Mouse (Mus musculus) urinary bladder, postnatal 4 days (tissue): ENCODE measurements around the gene Ckb.
"Not testable (repeated sequence)": the region's sequence is repeated elsewhere in the genome, so short reads cannot be mapped to it uniquely, and the experiment has no call there.

ENCODE experiments used
- DNase-seq, 2 experiments: peaks; one replicate each; pipeline ENCODE4 v3.0.0; 2021 to 2022; ENCODE audit warnings: low spot score in 2 of 2

Ckb gene

GRCm38 (mm10) chr12:111669000-111669788 lies 2.9 kb downstream of the Ckb start:
- peak in 1 of 2 experiments; percentile 56 for DNase-seq

DNA sequence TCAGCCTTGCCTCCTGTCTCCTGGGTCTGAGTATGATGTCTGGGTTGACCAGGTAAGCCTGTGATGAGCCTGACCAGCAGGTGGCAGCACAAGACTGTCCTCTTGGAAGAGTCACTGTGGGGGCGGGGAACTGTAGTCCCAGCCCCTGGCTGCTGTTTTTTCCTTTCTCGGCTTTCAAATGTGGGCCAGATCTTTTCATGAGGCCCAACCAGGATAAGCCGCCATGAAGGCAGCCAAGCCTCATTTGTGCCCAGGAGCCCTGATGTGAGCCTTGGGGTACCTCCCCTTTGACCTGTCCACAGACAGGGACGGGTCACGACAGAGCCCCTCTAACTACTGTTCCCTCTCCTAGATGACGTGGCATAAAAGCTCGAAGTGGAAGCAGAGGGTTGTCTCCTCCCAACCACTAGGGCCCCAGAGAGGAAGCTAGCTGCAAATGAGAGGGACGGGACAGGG lies 3.7 kb downstream of the Ckb start:
- peak; percentile 89 to 98 for DNase-seq

GRCm38 (mm10) chr12:111667421-111667820 lies 4.7 kb downstream of the Ckb start:
- no peak for DNase-seq

DNA sequence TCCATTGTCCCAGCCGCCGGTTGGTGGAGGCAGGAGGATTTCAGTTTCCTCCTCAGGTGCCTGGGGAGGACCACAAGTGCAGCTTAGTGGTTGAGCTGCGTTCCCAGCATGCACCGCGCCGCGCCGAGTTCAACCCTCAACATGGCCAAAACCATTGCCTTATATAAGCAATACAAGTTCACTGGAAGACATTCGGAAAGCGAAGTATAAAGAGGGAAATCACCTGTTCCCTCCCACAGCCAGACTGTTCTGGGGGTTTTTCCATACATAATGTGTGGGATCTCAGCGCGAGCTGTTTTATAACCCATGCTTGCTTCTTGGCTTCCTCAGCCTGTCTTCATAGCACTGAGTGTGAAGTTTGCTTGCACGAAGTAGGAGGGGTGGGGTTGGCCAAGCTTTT lies 5.8 kb downstream of the Ckb start:
- no peak for DNase-seq

GRCm38 (mm10) chr12:111665041-111665880 lies 6.9 kb downstream of the Ckb start:
- no peak for DNase-seq

- DNase-seq = peak in 1 of 2 experiments; percentile 76
Observed at GRCm38 (mm10) chr12:111664144-111664634, 7.9 kb downstream of the Ckb start.

DNA sequence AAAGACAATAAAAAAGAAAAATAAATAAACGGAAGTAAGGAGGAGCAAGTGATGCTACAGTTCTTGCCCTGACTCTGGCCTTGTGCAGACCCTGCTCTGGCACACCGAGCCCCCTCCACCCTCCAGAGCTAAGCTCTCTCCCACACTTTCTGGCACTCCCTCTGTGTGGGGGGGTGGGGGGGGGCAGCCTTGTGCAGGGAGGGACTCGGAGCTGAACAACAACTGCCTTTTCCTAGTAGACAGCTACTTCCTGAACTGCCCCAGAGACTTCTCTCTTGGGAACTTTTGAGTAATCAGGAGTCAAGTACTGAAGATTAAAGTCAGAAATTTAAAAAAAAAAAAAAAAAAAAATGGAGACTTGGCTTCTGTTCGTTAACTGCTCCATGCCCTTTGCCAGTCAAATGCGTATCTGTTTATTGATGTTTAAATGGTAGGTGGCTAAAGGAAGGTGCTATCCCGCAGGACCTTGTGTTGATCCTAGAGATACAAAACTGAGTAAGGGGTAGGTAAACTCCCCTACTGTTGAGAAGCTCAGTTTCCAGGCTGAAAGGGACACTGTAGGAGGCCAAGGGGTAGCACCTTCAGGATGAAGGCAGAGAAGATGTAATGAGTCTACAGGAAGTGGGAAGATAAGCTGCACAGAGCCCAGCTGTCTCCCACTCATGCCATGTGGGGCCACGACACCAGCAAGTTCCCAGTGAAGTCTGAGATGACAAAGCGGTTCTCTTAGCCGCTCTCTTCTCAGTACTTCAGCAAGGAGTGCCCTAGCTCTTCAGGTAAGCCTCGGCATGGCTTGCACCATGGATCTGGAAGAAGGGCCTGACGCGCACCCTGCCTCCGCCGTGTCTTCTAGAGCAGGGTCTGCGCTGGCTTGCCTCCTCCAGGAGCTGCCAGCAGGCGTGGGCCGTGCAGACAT lies 8.7 kb downstream of the Ckb start:
- no peak for DNase-seq

DNA sequence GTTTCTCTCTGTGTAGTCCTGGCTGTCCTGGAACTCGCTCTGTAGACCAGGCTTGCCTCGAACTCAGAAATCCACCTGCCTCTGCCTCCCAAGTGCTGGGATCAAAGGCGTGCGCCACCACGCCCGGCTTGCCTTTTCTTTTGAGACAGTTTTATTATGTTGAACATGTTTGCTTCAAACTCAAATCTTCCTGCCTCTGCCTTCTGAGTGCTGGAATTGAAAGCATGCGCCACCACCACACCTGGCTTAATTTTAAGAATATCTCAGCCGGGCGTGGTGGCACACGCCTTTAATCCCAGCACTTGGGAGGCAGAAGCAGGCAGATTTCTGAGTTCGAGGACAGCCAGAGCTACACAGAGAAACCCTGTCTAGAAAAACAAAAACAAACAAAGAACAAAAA lies 10.6 kb downstream of the Ckb start:
- DNase-seq = not testable (repeated sequence)

DNA sequence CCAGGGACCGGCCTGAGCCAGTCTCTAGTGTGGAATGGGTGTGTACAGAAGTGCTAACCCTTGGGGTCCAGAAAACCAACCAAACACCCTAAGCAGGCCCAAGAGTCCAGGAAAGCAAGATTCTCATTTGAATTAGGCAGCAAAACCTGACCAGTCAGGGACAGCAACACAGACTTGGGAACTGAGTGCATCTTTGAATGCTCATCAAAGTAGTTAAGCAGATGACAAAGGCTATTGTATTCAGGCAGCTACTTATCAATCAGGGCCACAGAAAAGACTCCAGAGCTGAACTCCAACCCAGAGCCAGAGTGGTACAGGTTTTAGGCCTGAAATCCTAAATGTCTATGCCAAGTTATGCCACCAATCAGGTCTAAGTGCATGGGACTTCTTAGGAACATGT lies 11.5 kb downstream of the Ckb start:
- DNase-seq = no peak

GRCm38 (mm10) chr12:111659331-111659730 lies 12.8 kb downstream of the Ckb start:
- no peak for DNase-seq

DNA sequence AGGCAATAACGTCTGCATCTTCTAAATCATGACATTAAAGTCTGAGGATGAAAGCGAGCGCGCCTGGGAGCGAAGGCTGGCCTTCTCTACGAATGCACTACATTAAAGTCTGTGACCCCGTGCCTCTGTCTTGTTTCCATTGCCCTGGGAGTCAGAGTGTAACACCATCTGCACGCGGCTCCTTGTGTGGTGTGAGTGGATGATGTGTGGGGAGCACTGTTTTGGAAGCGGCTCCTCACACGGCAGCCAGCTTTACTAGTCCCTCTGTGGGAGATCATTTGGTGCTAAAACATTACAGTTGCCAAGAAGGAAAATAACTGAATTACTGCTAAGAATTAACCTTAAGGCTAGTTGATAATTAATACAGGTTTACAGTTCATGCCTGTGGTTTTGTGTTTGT lies 16.4 kb downstream of the Ckb start:
- DNase-seq = no peak

DNA sequence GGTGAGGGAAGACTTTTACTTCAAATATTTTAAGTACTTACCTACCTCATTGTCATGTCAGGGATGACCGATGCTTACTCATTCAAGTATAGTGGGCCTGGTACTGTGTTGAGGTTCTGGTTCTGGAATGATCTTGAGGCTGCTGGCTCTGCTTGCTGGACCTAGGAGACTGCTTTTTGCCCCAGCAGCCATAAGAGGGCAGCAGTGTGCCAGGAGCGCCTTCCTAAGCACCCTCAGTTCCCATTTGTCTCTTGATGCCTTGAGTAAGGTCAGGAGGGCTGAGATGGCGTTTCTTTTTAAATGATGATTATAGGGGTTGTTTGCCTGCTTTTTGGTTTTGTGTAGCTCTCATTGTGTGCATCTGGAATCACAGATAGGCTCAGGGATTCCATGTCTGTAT lies 18.7 kb downstream of the Ckb start:
- DNase-seq = peak in 1 of 2 experiments; percentile 46

DNA sequence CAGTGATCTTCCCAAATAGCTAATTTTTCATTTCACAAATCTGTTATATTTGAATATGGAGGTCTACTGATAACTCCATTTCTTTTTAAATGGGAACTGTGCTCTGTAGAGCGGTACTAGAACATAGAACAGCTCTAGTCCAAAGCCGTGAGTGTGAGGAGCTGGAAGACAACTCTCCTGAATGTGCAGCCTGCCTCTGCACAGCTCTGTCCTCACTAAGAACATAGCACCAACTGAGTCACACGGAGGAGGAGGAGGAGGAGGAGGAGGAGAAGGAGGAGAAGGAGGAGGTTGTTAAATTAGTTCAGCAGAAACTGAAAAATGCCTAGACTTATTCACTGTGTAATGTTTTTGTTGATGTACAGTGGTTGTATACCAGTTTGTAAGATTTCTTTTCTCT lies 19.2 kb downstream of the Ckb start:
- no peak for DNase-seq

- peak; percentile 48 to 66 for DNase-seq
Observed at GRCm38 (mm10) chr12:111648061-111648645, 24.0 kb downstream of the Ckb start.
